Mouse (Mus musculus) embryonic fibroblast, embryonic 13.5 days (primary cell): Measurements from ENCODE around the gene Tubal3.

Source experiments
- CTCF ChIP-seq: IDR thresholded peaks from 2 replicates; pipeline ENCODE4 v1.5.1; 2011; ENCODE audit warnings: mild to moderate bottlenecking, control low read depth, low read length, moderate library complexity, borderline replicate concordance; ENCODE audit not compliant: insufficient read depth
- POLR2A ChIP-seq: IDR thresholded peaks from 2 replicates; pipeline ENCODE4 v1.6.1; 2011; ENCODE audit warnings: low read depth, mild to moderate bottlenecking, control low read depth, low read length, moderate library complexity

GRCm38 (mm10) chr13:3891479-3892087 lies 26.5 kb upstream of the Tubal3 start:
- TF ChIP-seq CTCF = no peak
- TF ChIP-seq POLR2A = no peak
